Mouse (Mus musculus) spleen, postnatal 10 days (tissue): ENCODE results near the gene Myo10.

Experiments
- DNase-seq, 2 experiments: peaks; one replicate each; pipeline ENCODE4 v3.0.0; 2021 to 2022; ENCODE audit warnings: low spot score in 2 of 2

Gene Myo10

GRCm38 (mm10) chr15:25843086-25843991, 221.0 kb downstream of the Myo10 start, which contains the start of gene Retreg1:
TSS of gene Retreg1 (plus strand) at chr15:25843180.
- DNase-seq = peak; percentile 54 to 85

GRCm38 (mm10) chr15:25844013-25844570, 221.8 kb downstream of the Myo10 start:
- DNase-seq = no peak

GRCm38 (mm10) chr15:25844771-25845170, 222.4 kb downstream of the Myo10 start:
- DNase-seq = no peak

GRCm38 (mm10) chr15:25847576-25848168, 225.3 kb downstream of the Myo10 start:
- DNase-seq = no peak

- DNase-seq = no peak
Observed at GRCm38 (mm10) chr15:25850552-25850951, 228.2 kb downstream of the Myo10 start.

- DNase-seq = no peak
Observed at GRCm38 (mm10) chr15:25854270-25854904, 232.1 kb downstream of the Myo10 start.

- DNase-seq = peak; percentile 11 to 36
Observed at GRCm38 (mm10) chr15:25858611-25859058, 236.3 kb downstream of the Myo10 start.

GRCm38 (mm10) chr15:25859469-25859868, 237.1 kb downstream of the Myo10 start:
- no peak for DNase-seq

- no peak for DNase-seq
Observed at GRCm38 (mm10) chr15:25861900-25862299, 239.6 kb downstream of the Myo10 start.
